Mouse (Mus musculus) layer of hippocampus, postnatal 36 days (tissue): Measurements from ENCODE around the gene Zfp691. TPM values are rescaled to one million over a fixed set of nuclear protein-coding genes. Genes with fewer than 3 reads are reported as not detected.
A peak's percentile ranks its signal among the peaks of the same experiment; 100 is the strongest.

ENCODE experiments used
- DNase-seq, 2 experiments: peaks; one replicate each; pipeline ENCODE4 v3.0.0; 2022
- total RNA-seq, 2 experiments: library from RNA; stranded (reverse); gene quantifications; 2 replicates each; pipeline ENCODE4 v1.2.3; 2021

Gene Zfp691
- total RNA-seq, 2 experiments from 2014 or later = 6.7 to 8.2 TPM

DNA sequence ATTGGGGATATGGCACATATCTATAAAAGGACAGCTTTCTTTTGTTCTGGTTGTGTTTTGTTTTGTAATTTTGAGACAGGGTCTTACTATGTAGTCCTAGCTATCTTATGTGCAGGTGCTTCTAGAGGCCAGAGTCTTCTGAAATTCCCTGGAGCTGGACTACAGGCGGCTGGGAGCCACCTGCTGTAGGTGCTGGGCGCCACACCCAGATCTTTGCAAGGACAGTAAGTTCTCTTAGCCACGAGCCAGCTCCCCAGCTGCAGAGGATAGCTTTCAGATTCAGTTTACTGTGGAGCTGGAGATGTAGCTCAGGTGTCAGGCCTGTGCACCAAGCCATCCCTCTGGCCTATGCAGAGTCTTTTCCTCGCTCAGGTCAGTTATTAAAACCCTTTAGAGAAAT, 6.9 kb downstream of the Zfp691 start:
- no peak for DNase-seq

DNA sequence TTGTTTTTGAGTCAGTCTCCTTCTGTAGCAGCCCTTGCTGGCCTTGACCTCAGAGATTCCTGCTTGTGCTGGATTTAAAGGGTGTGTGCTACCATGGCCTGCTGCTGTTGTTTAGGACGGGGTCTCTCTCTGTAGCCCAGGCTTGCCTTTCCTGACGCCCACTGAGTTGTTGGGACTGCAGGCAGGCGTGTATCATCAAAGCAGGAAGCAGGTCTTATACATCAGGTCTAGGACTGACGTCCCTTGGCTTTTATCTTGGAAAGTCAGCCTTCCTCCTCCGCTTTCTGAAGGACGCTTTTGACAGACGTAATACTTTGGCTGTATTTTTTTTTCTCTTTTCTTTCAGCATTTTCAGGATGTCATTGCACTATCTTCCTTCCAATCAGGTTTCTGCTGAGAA, 8.1 kb downstream of the Zfp691 start:
- DNase-seq = no peak

DNA sequence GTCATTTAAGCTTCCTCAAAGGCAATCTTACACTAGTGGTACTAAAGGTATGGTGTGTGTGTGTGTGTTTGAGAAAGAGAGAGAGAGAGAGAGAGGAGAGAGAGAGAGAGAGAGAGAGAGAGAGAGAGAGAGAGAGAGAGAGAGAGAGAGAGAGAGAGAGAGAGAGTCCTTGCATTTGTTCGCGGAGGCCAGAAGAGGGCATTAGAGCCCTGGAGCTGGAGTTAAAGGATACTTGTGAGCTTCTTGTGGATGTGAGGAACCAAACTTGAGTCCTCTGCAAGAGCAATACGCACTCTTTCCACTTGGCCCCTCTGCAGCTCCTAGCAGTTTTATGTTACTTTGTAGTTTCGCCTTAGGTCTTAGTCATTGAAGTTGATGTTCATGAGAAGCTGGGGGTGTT, 11.0 kb downstream of the Zfp691 start:
- DNase-seq = no peak

DNA sequence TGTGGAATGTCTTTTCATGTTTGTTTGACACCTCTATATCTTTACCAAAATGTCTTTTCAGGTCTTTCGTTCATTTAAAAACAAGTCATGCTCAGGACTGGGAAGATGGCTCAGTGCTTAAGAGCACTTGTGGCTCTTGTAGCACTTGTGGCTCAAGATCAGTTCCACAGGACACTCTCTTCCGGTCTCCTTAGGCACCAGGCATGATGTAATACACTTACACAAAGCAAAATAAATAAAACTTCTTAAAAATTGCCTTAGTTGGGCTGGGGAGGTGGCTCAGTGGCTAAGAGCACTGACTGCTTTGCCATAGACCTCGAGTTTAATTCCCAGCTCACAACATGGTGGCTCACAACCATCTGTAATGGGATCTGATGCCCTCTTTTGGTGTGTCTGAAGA, 12.6 kb downstream of the Zfp691 start:
- no peak for DNase-seq

DNA sequence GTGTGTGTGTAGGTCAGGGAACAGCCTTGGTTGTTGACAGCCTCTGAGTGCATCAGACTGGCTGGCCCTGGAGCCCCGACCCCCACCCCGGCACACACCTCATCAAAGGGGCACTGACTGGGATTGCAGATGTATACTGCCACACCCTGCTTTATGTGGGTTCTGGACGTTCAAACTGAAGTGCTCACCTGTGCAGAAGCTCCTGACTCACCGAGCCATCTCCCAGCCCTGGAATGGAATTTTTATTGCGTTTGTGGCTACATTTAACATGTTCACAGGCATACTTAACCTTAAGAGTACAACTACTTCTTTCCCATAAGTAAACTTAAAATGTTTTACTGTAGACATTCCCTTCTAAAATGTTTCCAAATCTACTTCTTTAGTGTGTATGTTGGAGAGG, 16.1 kb downstream of the Zfp691 start:
- no peak for DNase-seq

DNA sequence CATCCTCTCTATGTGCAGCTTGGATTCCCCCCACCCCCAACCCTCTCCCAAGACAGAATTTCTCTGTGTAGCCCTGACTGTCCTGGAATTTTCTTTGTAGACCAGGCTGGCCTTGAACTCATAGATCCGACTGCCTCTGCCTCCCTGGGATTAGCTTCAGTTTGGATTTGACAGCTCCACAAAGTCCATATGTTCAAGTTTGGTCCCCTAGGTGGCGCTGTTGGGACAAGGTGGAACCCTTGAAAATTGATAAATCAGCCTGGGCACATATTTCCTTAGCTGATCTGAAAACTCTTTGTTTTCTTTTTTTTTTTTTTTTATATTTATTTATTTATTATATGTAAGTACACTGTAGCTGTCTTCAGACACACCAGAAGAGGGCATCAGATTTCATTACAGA, 16.8 kb downstream of the Zfp691 start:
- peak; percentile 32 to 34 for DNase-seq

DNA sequence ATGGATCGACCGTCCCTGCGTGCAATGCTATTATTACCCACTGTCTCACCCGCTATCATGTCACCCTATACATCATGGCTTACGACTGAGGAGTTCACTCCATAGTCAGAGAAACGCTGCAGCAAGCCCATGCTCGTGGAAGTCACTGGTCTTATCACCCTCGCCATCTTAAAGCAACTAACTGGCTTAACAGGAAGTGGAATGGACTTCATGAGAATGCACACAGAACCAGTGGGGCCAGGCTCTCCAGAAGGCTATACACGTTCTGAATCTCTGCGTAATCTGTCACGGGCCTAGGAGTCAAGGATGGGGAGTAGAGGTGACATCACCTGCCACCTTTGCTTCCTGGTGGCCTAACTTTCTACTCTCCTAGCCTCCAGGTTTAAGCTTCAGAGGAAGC, 25.3 kb downstream of the Zfp691 start:
- DNase-seq = no peak

DNA sequence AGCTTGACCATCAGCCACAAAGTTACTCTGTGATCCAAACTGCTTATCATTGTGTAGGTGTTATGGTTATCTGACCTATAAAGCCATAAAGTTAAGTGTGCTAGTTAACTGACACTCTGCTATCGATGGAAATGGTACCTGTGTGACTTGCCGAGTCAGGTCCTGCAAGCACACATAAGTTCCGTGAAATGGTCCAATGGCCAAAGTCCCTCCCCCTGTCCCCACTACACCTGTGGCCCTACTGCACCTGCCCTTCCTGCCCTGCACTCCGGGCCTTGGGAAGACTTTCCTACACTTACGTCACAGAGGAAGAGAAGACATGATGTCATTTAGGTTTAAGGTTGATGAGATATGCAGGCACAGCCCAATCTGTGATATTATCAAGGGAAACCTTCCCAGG, 26.6 kb downstream of the Zfp691 start:
- DNase-seq = no peak

DNA sequence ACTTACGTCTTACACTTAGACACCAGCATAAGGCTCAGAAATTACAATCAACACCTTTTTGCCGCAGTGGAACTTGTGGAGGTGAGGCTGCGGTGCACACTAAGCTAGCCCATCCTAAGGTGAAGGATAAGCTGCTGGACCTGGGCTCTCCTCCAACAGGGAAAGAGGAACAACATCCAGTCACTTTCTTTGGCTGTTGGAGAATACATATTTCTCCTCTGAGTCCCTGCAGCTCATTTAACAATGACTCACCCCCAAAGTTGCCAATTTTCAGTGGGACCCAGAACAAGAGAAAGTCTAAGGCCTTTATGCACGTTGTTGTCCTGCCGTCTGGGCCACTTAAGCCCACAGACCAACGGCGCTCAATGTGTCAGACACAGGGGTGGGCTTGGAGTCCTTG, 27.2 kb downstream of the Zfp691 start:
- no peak for DNase-seq

DNA sequence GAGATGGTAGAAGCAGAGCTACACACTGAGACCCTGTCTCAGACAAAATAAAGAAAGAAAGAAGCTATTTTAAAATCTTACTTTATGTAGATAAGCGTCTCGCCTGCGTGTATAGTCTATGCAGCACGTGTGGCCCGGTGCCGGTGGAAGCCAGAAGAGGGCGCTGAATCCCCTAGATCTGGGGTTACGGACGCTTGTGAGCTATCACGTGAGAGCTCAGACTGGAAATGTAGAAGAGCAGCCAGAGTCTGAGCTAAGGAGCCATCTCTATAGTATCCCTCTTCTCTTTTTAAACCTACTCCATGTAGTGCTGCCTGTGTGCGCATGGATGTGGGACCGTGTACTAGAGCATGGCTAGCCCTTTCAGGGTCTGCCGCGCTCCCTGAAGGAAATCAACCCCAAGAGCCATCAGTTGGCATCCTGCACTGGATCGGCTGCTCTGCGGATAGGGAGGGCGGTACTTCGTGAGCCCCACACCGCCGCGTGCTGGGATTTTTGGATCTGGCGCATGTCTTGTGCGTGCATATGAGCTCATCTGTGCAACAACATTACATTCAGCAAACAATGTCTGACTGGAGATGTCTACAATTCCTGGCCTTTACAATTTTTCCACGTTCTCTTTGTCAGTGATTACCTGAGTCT, 31.6 kb downstream of the Zfp691 start:
- DNase-seq = peak in 1 of 2 experiments; percentile 23

DNA sequence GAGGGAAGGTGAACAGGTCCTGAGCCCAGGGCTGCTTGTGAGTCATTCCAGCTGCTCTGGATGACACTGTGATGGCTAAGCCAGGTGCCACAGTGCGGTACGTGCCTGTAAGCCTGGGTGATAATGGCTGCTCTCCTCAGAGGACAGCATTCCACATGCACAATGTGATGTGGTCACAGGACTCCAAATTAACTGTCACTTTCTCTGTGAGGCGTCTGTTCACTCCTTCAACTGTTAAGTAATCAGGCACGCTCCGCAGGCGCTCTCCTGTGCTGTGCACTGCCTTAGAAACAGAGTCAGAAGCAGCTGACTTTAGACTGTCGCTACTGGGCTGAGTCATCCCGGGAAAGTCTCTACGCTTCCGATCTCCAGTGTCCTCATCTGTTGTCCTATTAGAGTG, 32.8 kb downstream of the Zfp691 start:
- DNase-seq = no peak

DNA sequence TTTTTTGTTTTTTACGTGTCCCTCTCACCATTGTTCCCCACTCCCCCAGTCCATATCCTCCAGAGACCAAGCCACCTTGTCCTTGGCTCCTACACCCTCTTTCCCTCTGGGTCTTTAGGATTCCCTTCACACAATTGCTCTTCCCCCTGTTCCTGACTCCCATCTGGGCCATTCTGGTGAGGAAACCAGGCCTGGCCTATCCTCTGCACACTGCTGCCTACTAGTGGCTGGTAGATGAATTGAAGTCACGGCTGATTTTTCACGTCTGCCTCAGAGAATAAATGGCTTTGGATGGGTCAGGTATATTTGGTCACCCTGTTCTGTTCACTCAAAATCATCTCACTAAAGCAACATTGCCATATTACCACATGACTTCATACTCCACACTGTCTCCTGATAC, 33.9 kb downstream of the Zfp691 start:
- DNase-seq = no peak

DNA sequence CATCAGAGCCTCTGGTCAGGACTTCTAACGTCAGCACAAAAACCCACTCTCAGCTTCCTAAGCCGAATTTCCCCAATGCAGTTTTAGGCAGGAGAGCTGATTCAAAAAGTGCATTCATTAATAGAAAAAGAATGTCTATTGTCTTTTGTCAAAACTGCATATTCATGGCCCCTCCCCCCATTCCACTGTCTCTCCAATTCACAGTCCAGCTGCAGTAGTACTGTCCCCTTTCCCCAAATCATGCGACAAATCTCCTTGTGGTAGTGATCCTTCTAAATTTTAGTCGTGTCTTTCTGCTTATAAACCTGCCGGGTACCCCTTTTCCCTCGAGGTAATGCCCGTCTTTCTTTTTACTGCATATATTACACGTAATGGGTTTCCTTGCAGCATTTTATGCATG, 35.2 kb downstream of the Zfp691 start:
- no peak for DNase-seq

DNA sequence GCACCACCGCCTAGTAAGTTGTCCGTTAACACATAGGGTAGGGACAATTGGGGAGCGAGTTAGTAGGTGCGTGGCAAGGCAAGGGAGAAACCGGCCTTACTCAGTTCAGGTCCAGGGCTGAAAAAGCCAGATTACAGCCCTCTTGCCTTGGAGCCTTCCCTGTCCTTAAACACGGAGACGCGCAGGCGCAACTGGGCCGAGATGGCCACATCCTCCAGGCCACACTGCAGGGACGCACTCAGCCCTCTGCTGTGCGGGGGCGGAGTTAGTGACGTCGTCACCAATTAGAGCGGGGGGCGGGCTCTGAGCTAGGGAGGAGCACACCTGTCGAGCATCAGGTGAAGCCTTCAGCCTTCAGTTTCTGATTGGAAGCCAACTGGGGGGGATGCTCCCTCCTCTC, 35.8 kb downstream of the Zfp691 start:
- DNase-seq = peak; percentile 47 to 56

DNA sequence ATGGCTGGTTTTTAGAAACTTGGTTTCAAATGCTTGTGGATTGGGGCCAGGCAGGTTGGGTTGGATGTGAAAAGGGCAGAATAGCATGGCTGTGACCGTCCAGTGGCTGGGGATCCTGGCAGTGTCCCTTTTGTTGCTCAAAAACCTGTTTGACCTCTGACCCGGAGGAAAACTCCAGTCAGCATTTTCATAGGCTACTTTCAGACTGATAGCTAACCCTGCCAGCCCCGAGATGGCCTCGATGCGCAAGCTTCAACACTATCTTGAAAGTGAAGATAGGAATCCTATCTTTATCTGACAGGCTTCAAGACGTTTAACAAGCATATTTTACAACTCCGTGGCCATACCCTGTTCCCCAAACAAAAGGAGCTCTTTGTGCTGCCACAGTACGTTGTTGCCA, 36.7 kb downstream of the Zfp691 start:
- no peak for DNase-seq

DNA sequence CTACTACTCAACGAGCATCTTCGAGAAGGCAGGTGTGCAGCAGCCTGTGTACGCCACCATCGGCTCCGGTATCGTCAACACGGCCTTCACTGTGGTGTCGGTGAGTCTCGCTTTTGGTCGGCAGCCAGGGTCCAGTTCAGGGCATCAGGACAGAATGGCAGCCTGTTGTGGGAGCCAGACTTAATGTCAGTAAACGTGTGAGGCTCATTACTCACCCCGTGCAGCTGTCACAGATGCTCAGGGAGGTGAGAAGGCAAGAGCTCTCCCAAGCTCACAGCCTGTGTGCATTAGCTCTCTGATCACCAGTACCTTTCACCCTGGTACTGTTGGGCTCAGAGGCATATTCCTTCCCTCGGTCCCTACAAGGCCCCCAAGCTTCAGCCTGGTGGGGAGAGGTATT, 40.1 kb downstream of the Zfp691 start:
- DNase-seq = no peak

DNA sequence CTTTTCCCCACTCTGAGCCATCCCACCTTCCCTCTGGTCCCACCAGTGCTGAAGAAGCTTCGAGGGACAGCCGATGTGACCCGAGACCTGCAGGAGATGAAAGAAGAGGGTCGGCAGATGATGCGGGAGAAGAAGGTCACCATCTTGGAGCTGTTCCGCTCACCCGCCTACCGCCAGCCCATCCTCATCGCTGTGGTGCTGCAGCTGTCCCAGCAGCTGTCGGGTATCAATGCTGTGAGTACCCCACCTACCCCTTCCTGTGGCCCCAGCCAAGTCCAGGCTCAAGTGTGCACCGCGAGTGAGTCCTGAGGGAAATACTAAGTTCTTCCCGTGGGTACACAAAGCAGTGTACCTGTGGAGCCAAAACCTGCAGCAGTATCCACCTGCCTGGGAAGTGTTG, 40.7 kb downstream of the Zfp691 start:
- DNase-seq = no peak

DNA sequence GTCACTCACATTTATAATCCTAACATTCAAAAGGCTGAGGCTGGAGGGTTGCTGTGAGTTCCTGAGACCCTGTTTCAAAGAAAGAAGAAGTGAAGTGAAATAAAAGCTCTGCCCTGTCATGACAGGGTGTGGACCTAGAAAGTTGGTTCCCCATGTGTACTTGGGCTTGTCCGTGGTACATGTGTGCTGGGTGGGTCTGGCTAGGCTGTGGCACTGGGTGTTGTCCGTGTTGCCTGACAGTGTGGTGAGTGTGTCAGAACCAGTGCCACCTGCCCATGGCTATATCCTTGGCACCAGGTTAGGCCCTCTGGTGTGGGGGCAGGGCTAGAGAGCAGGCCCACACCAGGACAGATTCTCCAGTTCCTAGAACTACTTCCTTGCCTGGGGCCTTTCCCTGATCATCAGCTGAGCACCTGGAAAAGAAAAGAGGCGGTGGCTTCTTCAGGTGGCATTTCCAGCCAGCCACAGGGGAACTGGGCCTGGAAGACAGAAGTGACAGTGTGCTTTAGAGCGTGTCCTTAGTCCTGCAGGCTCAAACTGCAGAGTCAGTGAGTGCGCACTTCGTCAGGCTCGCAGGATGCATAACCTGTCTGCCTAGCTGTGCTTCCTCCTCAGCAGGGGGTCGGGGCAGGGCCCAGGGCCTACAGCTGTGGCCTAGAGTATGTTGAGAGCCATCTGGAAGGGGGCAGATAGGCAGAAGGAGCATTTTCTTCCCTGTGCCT, 42.6 kb downstream of the Zfp691 start:
- DNase-seq = no peak

DNA sequence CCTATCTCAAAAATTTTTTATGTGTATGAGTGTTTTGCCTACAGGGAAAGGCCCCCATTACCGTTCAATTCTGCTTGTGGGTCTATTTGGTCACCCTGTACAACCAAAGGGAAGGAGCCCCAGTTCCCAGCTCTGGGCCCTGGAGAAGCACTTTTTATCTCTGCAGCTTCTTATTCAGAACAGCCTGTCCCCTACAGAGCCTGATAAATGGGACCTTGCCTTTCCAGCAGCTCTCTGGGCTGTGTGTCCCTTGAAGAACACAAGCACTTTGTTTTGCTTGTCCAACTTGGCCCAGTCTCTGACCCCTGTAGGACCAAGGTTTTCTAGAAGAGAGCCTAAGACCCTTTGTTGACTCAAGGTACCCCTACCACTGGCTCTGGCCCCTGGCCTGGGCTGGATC, 44.9 kb downstream of the Zfp691 start:
- DNase-seq = no peak

DNA sequence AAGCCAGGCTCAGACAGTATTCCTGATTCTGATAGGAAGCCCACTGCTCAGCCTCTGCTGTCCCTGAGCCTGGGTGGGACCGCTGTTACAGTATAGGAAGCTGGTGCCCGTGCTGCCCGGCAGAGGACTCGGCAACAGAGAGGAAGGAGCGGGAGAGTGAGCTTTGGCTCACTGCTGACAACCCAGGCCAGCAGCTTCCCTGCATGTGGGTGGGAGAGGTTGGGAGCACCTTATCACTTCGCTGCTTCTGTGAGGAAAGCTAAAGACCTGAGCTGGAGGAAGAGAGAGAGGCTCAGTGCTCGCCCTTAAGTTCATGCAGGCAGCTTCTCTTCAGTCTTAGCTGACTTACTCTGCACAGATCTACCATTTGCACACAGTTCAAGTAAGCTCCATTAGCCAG, 45.4 kb downstream of the Zfp691 start:
- no peak for DNase-seq

DNA sequence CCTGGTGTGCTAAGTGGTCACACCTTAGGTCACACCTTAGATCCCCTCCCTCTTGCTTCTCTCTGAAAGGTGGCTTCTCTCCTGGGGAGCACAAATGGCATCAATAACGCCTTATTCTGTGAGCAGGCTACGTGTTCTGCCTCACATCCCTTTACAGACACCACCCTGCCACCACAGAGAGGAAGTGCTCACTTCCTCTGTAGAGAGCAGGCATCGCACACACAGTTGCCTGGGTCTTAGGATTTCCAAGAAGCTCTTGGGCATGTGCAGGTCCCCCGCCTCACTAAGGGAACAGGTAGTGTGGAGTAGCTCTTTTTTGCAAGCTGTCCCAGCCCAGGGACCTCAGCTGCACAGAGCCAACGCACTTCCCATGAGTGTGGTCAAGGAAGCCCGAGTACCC, 46.8 kb downstream of the Zfp691 start:
- DNase-seq = no peak

DNA sequence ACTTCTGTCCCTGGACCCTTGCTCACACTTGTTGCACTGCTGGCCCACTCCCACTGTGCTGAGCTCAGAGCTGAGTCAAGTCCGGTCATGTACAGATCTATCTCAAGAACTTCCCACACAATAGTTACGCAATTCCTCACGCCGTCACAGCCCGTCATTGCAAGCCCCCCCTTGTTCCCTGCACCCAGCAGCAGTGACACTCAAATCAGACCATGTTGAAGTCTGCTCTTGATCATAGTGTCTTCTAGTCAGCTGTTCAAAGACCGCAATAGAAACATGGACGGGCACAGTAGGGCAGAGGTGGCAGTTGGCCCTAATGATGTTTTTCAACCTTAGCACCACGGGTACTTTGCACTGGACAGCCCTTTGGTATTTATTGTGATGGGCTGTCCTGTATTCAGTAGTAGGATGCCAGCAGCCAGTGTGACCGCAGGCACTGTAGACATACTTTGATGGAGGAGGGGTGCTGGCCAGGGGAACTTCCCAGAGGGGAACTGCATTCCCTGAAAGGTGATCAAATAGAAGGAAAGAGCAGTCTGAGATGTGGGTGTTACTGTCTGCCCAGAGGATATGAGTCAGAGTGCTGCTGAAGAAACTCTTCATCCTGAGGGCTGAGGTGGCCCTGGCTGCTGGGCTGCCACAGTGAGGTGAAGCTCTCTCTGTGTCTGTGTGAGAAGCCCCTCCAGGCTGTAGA, 48.3 kb downstream of the Zfp691 start:
- DNase-seq = no peak

DNA sequence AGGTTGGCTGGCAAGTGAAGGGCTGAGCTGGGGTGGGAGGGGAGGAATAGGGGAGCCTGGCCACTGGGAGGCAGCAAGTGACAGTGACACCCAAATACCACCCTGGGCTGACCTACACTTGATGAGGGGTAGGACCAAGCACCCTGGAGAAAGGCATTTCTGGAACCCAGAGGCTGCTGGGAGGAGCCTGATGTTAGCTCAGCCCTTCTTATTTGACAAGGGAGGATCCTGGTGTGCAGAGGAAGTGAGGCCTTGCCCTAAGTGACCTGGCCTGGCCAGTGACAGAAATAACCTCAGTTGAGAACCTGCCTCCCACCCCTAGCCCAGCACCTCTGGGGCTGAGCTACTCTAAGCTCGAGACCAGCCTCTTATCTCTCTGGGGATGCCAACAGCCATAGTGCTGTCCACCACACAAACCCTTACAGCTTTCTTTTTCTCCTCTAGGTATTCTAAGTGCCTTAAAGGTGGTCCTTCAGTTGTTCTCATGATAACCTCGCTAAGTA, 49.2 kb downstream of the Zfp691 start:
- DNase-seq = no peak

DNA sequence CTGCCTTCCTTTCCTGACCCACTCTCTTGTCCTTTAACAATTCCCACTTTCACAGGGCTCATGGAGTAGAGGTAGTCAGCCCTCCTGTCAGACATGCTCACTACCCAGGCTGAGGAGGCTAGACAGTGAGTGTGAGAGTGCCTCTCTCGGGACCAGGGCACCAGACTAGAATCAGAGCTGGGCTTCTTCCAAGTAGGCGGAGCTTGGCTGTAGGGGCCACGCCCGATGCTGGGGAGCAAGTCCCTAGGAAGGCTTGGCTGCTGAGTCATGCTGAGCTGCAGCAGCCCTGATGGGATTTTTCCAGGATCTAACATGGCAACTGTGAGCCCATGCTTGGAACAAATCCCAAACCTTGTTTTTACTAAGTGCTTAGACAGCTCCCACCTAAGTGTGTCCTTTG, 52.7 kb downstream of the Zfp691 start:
- DNase-seq = peak; percentile 53 to 62
